Mouse (Mus musculus) gonadal fat pad, adult 2 months (tissue): ENCODE results near the gene Gm3604. TPM values are rescaled to one million over a fixed set of nuclear protein-coding genes. Genes with fewer than 3 reads are reported as not detected.
A peak's percentile ranks its signal among the peaks of the same experiment; 100 is the strongest.
"Not testable (repeated sequence)": the region's sequence is repeated elsewhere in the genome, so short reads cannot be mapped to it uniquely, and the experiment has no call there.

Experiments
- DNase-seq: peaks from one replicate; pipeline ENCODE4 v3.0.0-alpha.2; 2012; ENCODE audit warnings: low read depth
- polyA plus RNA-seq: library from polyadenylated mRNA; depleted of rRNA; stranded (reverse); fragments of >200 nt; gene quantifications from 2 replicates; pipeline ENCODE4 v1.2.3, GENCODE M21; 2012; rRNA removed

The Gm3604 gene
- polyA plus RNA-seq: 0.19 and 0.28 TPM in 2 replicates

GRCm38 (mm10) chr13:62382952-62383351 lies at the start of gene Gm3604:
TSS of gene Gm3604 (minus strand) at chr13:62383177.
- DNase-seq: peak; percentile 20

- not testable (repeated sequence) for DNase-seq
These were observed 16.2 kb upstream of the Gm3604 start for GRCm38 (mm10) chr13:62399206-62399605.

GRCm38 (mm10) chr13:62390076-62390620 lies 7.2 kb upstream of the Gm3604 start:
- not testable (repeated sequence) for DNase-seq

GRCm38 (mm10) chr13:62331786-62332185 lies 51.2 kb downstream of the Gm3604 start:
- no peak for DNase-seq

GRCm38 (mm10) chr13:62331381-62331780 lies 51.6 kb downstream of the Gm3604 start:
- DNase-seq: no peak

Other genes starting within 250 kb of the Gm3604 start
- gene Gm49359, start 83.7 kb upstream of the Gm3604 start, polyA plus RNA-seq: 1.6 TPM in 2 replicates
- not detected in 2 replicates for gene Zfp935, start 175.3 kb upstream of the Gm3604 start, polyA plus RNA-seq
- 1.3 and 1.9 TPM in 2 replicates for gene Zfp934, start 188.0 kb upstream of the Gm3604 start, polyA plus RNA-seq
- 0.16 and 0.62 TPM in 2 replicates for gene 6720489N17Rik, start 241.0 kb upstream of the Gm3604 start, polyA plus RNA-seq